Mouse (Mus musculus) intestine, embryonic 16.5 days (tissue): ENCODE measurements around the gene Plekho1. TPM values are rescaled to one million over a fixed set of nuclear protein-coding genes. Genes with fewer than 3 reads are reported as not detected.

ENCODE experiments used
- ATAC-seq: fragments of 200-750 bp; cut with Nextera tagmentation; 2 replicates; pipeline ENCODE4 v1.8.0; 2017; ENCODE audit warnings: moderate TSS enrichment, moderate library complexity
- H3K27ac ChIP-seq: fragments of 300-500 bp; sonication (generic); 2 replicates; pipeline ENCODE4 v1.5.1; 2014; ENCODE audit warnings: mild to moderate bottlenecking, low read length
- H3K27me3 ChIP-seq: fragments of 300-500 bp; sonication (generic); replicated peaks from 2 replicates; pipeline ENCODE4 v1.6.1; 2014; ENCODE audit warnings: low read length, control low read depth, mixed read lengths; ENCODE audit not compliant: control insufficient read depth, insufficient read depth
- H3K36me3 ChIP-seq: fragments of 300-500 bp; sonication (generic); 2 replicates; pipeline ENCODE4 v1.6.1; 2014; ENCODE audit warnings: low read length, control low read depth; ENCODE audit not compliant: control insufficient read depth, insufficient read depth
- H3K4me1 ChIP-seq: fragments of 300-500 bp; sonication (generic); 2 replicates; pipeline ENCODE4 v1.6.1; 2014; ENCODE audit warnings: low read length, control low read depth, mixed read lengths; ENCODE audit not compliant: control insufficient read depth, insufficient read depth
- H3K4me2 ChIP-seq: fragments of 300-500 bp; sonication (generic); 2 replicates; pipeline ENCODE4 v1.6.1; 2014; ENCODE audit warnings: low read depth, low read length, control low read depth
- H3K4me3 ChIP-seq: fragments of 300-500 bp; sonication (generic); 2 replicates; pipeline ENCODE4 v1.5.1; 2014; ENCODE audit warnings: mild to moderate bottlenecking, low read length
- H3K9ac ChIP-seq: fragments of 300-500 bp; sonication (generic); 2 replicates; pipeline ENCODE4 v1.6.1; 2014; ENCODE audit warnings: low read depth, low read length
- H3K9me3 ChIP-seq: fragments of 300-500 bp; sonication (generic); 2 replicates; pipeline ENCODE4 v1.6.1; 2016; ENCODE audit warnings: low read length, control low read depth; ENCODE audit not compliant: control insufficient read depth
- WGBS: fragments of 180-500 bp; shearing (Covaris S2); extraction: QIAGEN DNeasy Blood & Tissue Kit; methylation state at CpG from one replicate; pipeline ENCODE4 v1.1.7; 2014; 5-methylcytosine and 5-hydroxymethylcytosine counted together
- polyA plus RNA-seq: library from polyadenylated mRNA; unstranded; fragments of >200 nt; fragmentation: Nextera tagmentation; extraction: Ambion mirVana; gene quantifications from 2 replicates; pipeline ENCODE4 v1.2.1, GENCODE M21; 2015

Plekho1 gene
- polyA plus RNA-seq, 1 experiment from 2014 or later = 17.7 TPM

DNA sequence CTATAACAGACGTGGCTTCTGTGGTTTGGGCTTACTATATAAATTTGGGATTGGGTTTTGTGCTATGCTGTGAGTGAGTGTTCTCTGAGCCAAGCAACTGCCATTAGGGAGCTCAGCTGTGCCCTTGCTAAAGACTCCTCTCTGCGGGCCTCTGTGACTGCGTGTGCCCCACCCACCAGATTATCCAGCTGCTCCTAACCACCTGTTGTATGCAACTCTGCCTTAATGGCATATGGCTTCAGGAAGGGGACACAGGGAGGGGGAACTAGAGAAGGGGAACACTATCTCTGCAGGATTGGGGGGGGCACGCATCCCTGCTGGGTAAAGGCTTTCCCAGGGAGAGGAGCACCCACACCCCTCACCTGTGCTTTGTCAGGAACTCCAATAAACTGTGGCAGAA is 37.2 kb upstream of the Plekho1 start:
- 71% methylated on average over 4 of the region's 4 CpGs for WGBS
- H3K27ac ChIP-seq = no peak overlapping the region
- H3K27me3 ChIP-seq = no peaks in the 10 kb centered on the region
- H3K9ac ChIP-seq = no peak overlapping the region
- H3K4me1 ChIP-seq = no peaks in the 10 kb centered on the region; the same call in 1 of the 2 replicates
- no peaks in the 10 kb centered on the region for H3K9me3 ChIP-seq
- 0 out of 2 replicates have a peak, but pooled peaks cover 2% of the 10 kb centered on the region for H3K36me3 ChIP-seq
- no peak overlapping the region for H3K4me2 ChIP-seq
- ATAC-seq = no peak
- no peak overlapping the region for H3K4me3 ChIP-seq

DNA sequence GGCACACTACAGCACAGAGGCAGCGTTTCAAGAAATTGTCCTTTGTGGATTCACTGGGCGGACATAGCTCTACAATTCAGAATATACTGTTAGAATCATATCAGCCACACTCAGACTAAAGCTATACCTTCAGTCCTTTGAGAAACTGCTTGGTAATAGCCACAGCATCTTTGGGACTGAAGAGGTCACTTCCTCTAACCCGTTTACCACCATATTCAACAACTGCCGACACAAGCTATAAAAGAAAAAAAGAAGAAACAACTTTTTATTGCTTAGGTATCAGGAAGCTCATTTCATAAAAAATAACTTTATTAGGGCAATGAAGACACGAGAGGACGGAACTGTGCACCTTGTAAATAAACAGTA is 36.8 kb upstream of the Plekho1 start:
- Histone ChIP-seq H3K27me3 (no peaks in the 10 kb centered on the region), H3K9me3 (no peaks in the 10 kb centered on the region), H3K27ac (no peak overlapping the region), H3K9ac (no peak overlapping the region), H3K4me2 (no peak overlapping the region), H3K36me3 (0 out of 2 replicates have a peak, but pooled peaks cover 2% of the 10 kb centered on the region), H3K4me3 (no peak overlapping the region), H3K4me1 (no peaks in the 10 kb centered on the region; the same call in 1 of the 2 replicates)
- ATAC-seq = no peak
- 77% methylated on average over 6 of the region's 6 CpGs for WGBS

DNA sequence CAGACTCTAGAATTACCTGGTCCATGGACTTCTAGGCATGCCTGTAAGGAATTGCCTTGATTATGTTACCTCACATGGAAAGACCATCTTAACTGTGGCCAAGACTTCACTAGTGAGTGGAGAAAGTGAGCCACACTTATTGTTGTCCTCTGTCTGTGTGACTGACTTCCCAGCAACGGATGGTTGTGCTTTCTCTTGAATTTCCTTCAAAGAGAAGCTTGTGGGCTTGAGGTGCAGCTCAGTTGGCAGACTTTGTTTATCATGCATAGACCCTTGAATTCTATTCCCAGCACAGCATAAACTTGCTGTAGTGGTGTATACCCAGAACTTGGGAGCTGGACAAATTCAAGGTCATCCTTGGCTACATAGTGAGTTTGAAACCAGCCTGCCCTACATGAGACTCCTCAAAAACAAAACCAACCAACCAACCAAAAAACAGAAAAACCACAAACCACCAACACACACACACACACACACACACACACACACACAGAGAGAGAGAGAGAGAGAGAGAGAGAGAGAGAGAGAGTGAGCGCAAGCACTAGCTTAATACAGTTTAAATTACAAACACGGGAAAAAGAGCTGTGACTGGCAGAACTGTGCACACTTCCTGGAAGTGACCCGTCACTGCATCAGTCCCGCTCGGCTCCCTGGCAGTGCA is 36.3 kb upstream of the Plekho1 start:
- Histone ChIP-seq H3K9me3 (no peaks in the 10 kb centered on the region), H3K4me2 (no peak overlapping the region), H3K9ac (no peak overlapping the region), H3K27ac (no peak overlapping the region), H3K27me3 (no peaks in the 10 kb centered on the region), H3K4me3 (no peak overlapping the region), H3K4me1 (no peaks in the 10 kb centered on the region; the same call in 1 of the 2 replicates), H3K36me3 (0 out of 2 replicates have a peak, but pooled peaks cover 2% of the 10 kb centered on the region)
- no peak for ATAC-seq
- 81% methylated on average over 6 of the region's 6 CpGs for WGBS

DNA sequence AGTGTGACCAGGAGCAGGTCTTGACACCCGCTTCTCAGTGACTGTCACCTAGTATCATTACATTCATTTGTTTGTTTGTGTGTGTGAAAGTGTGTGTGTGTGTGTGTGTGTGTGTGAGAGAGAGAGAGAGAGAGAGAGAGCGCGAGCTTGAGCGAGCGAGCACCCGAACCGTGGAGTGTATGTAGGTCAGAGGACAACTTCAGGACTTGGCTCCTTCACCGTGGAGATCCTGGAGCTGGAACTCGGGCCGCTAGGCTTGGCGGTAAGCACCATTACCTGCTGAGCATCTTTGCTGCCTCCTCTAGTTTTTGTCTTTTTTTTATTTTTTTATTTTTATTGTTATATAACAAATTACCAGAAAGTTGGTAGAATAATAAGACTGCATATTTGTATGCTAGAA is 34.0 kb upstream of the Plekho1 start:
- WGBS = 92% methylated on average over 11 of the region's 11 CpGs

DNA sequence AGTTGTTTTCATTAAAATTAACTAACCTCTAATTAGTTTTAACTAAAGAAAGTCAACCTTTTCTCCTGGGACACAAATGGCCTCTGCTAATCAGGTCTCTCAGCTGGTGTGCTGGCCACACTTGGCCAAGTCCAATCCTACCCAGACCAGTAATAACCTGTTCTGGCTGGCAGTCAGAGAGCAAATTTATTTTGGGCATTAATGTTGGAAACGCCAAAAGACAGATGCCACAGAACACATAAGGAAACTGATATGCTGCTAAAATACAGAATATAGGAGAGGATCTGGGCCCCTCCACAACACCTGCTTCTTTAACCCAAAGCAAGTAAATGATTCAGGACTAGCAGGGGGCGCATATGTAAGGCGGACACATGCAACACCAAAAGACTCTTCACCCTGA is 33.5 kb upstream of the Plekho1 start:
- H3K4me3 ChIP-seq = no peak overlapping the region
- H3K4me1 ChIP-seq = no peaks in the 10 kb centered on the region; the same call in 1 of the 2 replicates
- ATAC-seq = no peak
- 80% methylated on average over 3 of the region's 3 CpGs for WGBS
- H3K9ac ChIP-seq = no peak overlapping the region
- no peaks in the 10 kb centered on the region for H3K27me3 ChIP-seq
- no peak overlapping the region for H3K4me2 ChIP-seq
- no peaks in the 10 kb centered on the region for H3K36me3 ChIP-seq
- no peaks in the 10 kb centered on the region for H3K9me3 ChIP-seq
- no peak overlapping the region for H3K27ac ChIP-seq

More for the DNA sequence above, 34.0 kb upstream of the Plekho1 start:
- Histone ChIP-seq H3K4me1 (no peaks in the 10 kb centered on the region; the same call in 1 of the 2 replicates), H3K36me3 (no peaks in the 10 kb centered on the region), H3K27ac (no peak overlapping the region), H3K4me2 (no peak overlapping the region), H3K27me3 (no peaks in the 10 kb centered on the region), H3K4me3 (no peak overlapping the region), H3K9me3 (no peaks in the 10 kb centered on the region), H3K9ac (no peak overlapping the region)
- ATAC-seq = no peak

DNA sequence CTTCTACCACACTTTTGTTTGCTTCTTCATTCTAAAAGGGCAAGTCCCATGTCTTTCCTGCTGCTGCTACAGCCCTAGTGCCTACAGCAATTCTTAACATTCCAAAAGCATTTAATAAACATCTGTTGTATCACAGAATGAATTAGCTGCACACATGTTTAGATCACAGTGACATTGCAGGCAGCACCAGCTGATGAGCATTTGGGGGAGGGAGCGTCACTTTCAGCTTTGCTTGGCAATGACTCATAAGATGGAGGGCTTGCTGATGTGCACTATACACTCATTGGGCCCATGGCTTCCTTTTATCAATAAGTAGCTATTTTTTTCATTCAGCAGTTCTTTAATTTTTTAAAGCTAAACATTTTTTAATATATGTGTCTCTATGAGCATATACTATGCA is 32.1 kb upstream of the Plekho1 start:
- Histone ChIP-seq H3K36me3 (no peaks in the 10 kb centered on the region), H3K27me3 (no peaks in the 10 kb centered on the region), H3K9me3 (no peaks in the 10 kb centered on the region), H3K9ac (no peak overlapping the region), H3K4me1 (no peaks in the 10 kb centered on the region; the same call in 1 of the 2 replicates), H3K4me3 (no peak overlapping the region), H3K27ac (no peak overlapping the region), H3K4me2 (no peak overlapping the region)
- ATAC-seq = no peak; the same call in 1 of the 2 replicates
- WGBS = 62% methylated on average over 1 of the region's 1 CpGs

DNA sequence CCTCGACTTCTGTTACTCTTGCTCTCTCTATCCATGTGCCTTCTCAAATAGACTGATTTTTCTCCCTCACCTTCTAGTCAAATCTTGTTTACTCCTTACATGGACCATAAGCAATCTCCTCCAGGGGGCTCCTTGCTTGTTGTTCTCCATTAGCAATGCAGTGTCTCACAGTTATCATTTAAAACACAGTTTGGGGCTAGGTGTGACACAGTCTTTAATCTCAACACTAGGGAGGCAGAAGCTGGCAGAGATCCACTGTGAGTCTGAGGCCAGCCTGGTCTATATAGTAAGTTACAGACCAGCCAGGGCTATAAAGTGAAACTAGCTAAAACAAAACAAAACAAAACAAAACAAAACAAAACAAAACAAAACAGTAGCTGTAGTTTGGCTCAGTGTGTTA is 31.3 kb upstream of the Plekho1 start:
- 81% methylated on average over 1 of the region's 1 CpGs for WGBS
- Histone ChIP-seq H3K27ac (no peak overlapping the region), H3K4me1 (no peaks in the 10 kb centered on the region), H3K9me3 (no peaks in the 10 kb centered on the region), H3K27me3 (no peaks in the 10 kb centered on the region), H3K4me3 (no peak overlapping the region), H3K9ac (no peak overlapping the region), H3K36me3 (no peaks in the 10 kb centered on the region), H3K4me2 (no peak overlapping the region)
- no peak for ATAC-seq

DNA sequence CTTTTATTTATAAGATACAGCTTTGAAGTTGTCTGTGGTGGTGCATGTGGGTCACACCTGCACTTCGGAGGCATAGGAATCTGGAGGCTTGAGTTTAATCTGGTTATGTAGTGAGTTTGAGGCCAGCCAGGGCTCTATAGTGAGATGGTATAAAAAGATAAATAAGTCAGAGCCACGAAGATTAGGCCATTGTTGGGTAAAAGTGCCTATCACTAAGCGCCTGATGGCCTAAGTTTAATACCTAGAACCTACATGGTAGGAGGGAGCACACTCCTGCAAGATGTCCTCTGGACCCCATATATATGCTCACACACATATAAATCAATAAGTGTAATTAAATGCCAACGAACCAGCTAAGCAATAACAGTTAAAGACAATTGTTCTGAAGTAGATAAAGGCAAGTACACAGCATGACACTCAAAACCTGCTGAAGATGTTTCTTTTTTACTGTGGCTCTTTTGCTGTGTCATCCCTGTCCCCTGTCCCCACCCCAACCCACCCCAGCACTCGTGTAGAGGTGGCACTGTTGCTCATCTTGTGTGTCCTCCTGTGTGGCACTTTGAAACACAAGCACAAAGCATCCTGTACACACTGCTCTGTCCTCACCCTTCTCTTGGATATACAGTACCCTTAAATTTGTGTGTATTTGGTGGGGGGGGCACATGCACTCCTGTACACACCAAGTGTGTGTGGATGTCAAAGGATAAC is 25.8 kb upstream of the Plekho1 start:
- no peak for ATAC-seq
- 68% methylated on average over 5 of the region's 5 CpGs for WGBS
- H3K4me1 ChIP-seq = no peaks in the 10 kb centered on the region

DNA sequence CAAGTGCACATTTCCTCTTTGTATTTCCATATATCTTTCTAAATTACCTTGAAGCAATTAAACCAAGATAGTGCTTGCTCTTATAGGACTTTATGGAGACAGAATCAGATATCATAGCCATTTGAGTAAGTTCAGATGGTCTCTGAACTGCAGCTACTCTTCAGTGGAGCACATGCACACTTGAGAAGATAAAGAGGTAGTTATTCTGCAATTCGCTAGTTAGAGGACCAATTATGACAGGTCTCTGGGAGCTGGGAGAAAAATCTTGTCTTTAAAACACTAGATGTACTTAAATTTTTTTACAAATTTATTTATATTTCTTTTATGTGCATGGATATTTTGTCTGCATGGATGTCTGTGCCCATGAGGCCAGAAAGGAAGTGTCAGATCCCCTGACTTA is 24.9 kb upstream of the Plekho1 start:
- no peak overlapping the region for H3K27ac ChIP-seq
- no peaks in the 10 kb centered on the region for H3K9me3 ChIP-seq
- no peak overlapping the region for H3K9ac ChIP-seq
- H3K27me3 ChIP-seq = no peaks in the 10 kb centered on the region
- H3K4me1 ChIP-seq = no peaks in the 10 kb centered on the region
- H3K4me2 ChIP-seq = no peak overlapping the region
- no peaks in the 10 kb centered on the region for H3K36me3 ChIP-seq
- H3K4me3 ChIP-seq = no peak overlapping the region
- 74% methylated on average over 1 of the region's 1 CpGs for WGBS
- no peak for ATAC-seq

More for the DNA sequence above, 25.8 kb upstream of the Plekho1 start:
- Histone ChIP-seq H3K4me3 (no peak overlapping the region), H3K27me3 (no peaks in the 10 kb centered on the region), H3K9me3 (no peaks in the 10 kb centered on the region), H3K27ac (no peak overlapping the region), H3K9ac (no peak overlapping the region), H3K36me3 (no peaks in the 10 kb centered on the region), H3K4me2 (no peak overlapping the region)
